Mouse (Mus musculus) midbrain, postnatal 0 days (tissue): Measurements from ENCODE around the gene Bcar3. TPM values are rescaled to one million over a fixed set of nuclear protein-coding genes. Genes with fewer than 3 reads are reported as not detected.

Experiments used
- ATAC-seq: fragments of 200-750 bp; cut with Nextera tagmentation; 2 replicates; pipeline ENCODE4 v1.8.0; 2017; ENCODE audit warnings: moderate number of reproducible peaks, mild to moderate bottlenecking, moderate TSS enrichment, moderate library complexity; ENCODE audit not compliant: low FRiP score
- DNase-seq: peaks from one replicate; pipeline ENCODE4 v3.0.0-alpha.2; 2015; ENCODE audit warnings: low spot score
- H3K27ac ChIP-seq: fragments of 300-500 bp; sonication (generic); 2 replicates; pipeline ENCODE4 v1.5.1; 2014; ENCODE audit warnings: low read depth, mild to moderate bottlenecking, low read length, mixed read lengths
- H3K27me3 ChIP-seq: fragments of 300-500 bp; sonication (generic); 2 replicates; pipeline ENCODE4 v1.6.1; 2014; ENCODE audit warnings: low read length, control low read depth, mixed read lengths; ENCODE audit not compliant: insufficient read depth
- H3K36me3 ChIP-seq: fragments of 300-500 bp; sonication (generic); 2 replicates; pipeline ENCODE4 v1.6.1; 2014; ENCODE audit warnings: low read length, control low read depth, mixed read lengths; ENCODE audit not compliant: insufficient read depth
- H3K4me1 ChIP-seq: fragments of 300-500 bp; sonication (generic); 2 replicates; pipeline ENCODE4 v1.6.1; 2014; ENCODE audit warnings: mild to moderate bottlenecking, control low read depth, antibody characterized with exemption, low read length, mixed read lengths; ENCODE audit not compliant: insufficient read depth
- H3K4me2 ChIP-seq: fragments of 300-500 bp; sonication (generic); 2 replicates; pipeline ENCODE4 v1.6.1; 2014; ENCODE audit warnings: low read depth, mild to moderate bottlenecking, low read length, mixed read lengths; ENCODE audit not compliant: poor library complexity, severe bottlenecking
- H3K4me3 ChIP-seq: fragments of 300-500 bp; sonication (generic); 2 replicates; pipeline ENCODE4 v1.5.1; 2014; ENCODE audit warnings: low read depth, mild to moderate bottlenecking, low read length, moderate library complexity
- H3K9ac ChIP-seq: fragments of 300-500 bp; sonication (generic); replicated peaks from 2 replicates; pipeline ENCODE4 v1.6.1; 2014; ENCODE audit warnings: mild to moderate bottlenecking, low read length, moderate library complexity, mixed read lengths; ENCODE audit not compliant: poor library complexity, severe bottlenecking
- H3K9me3 ChIP-seq: fragments of 300-500 bp; sonication (generic); 2 replicates; pipeline ENCODE4 v1.6.1; 2016; ENCODE audit warnings: low read length, control low read depth
- CTCF ChIP-seq: IDR thresholded peaks from 2 replicates; pipeline ENCODE4 v1.5.1; 2016; ENCODE audit warnings: antibody characterized with exemption, mild to moderate bottlenecking
- WGBS: fragments of 180-500 bp; shearing (Covaris S2); extraction: QIAGEN DNeasy Blood & Tissue Kit; methylation state at CpG from one replicate; pipeline ENCODE4 v1.1.7; 2014; 5-methylcytosine and 5-hydroxymethylcytosine counted together
- polyA plus RNA-seq: library from polyadenylated mRNA; unstranded; fragments of >200 nt; fragmentation: Nextera tagmentation; extraction: Ambion mirVana; gene quantifications from 2 replicates; pipeline ENCODE4 v1.2.1, GENCODE M21; 2015
- total RNA-seq: library from RNA; depleted of rRNA; stranded (reverse); fragments of >200 nt; gene quantifications from 2 replicates; pipeline ENCODE4 v1.2.3, GENCODE M21; 2014

Gene Bcar3
- total and polyA plus RNA-seq, 2 experiments from 2014 or later, result 6.0 to 27.2 TPM

GRCm38 (mm10) chr3:122312078-122312477 is 18.1 kb downstream of the Bcar3 start:
- WGBS, result 20% methylated on average over 2 of the region's 2 CpGs
- H3K9me3 ChIP-seq, result no peaks in the 10 kb centered on the region
- DNase-seq, result peak; percentile 83
- no peak overlapping the region for H3K27ac ChIP-seq
- H3K4me1 ChIP-seq, result 0 out of 2 replicates have a peak, but pooled peaks cover 3% of the 10 kb centered on the region
- no peak overlapping the region for H3K4me3 ChIP-seq
- ATAC-seq, result no peak
- H3K9ac ChIP-seq, result no peak overlapping the region
- TF ChIP-seq CTCF, result peak; percentile 99
- no peaks in the 10 kb centered on the region for H3K36me3 ChIP-seq
- no peak overlapping the region for H3K4me2 ChIP-seq
- H3K27me3 ChIP-seq, result no peaks in the 10 kb centered on the region

GRCm38 (mm10) chr3:122312936-122313629 is 19.1 kb downstream of the Bcar3 start:
- 82% methylated on average over 10 of the region's 10 CpGs for WGBS
- Histone ChIP-seq H3K4me3 (no peak overlapping the region), H3K36me3 (no peaks in the 10 kb centered on the region), H3K27ac (no peak overlapping the region), H3K4me2 (no peak overlapping the region), H3K4me1 (0 out of 2 replicates have a peak, but pooled peaks cover 3% of the 10 kb centered on the region), H3K9ac (no peak overlapping the region), H3K9me3 (no peaks in the 10 kb centered on the region), H3K27me3 (no peaks in the 10 kb centered on the region)
- no peak for ATAC-seq
- DNase-seq, result no peak
- no peak for TF ChIP-seq CTCF

GRCm38 (mm10) chr3:122313936-122314335 is 20.0 kb downstream of the Bcar3 start:
- ATAC-seq, result no peak

GRCm38 (mm10) chr3:122316621-122317020 is 22.7 kb downstream of the Bcar3 start:
- 0 out of 2 replicates have a peak, but pooled peaks cover 3% of the 10 kb centered on the region for H3K4me1 ChIP-seq
- H3K4me3 ChIP-seq, result no peak overlapping the region
- H3K4me2 ChIP-seq, result peak overlapping the region; percentile 13
- no peaks in the 10 kb centered on the region for H3K27me3 ChIP-seq
- ATAC-seq (0 out of 2 replicates have a peak, but pooled peaks have one; percentile 19), DNase-seq (no peak)
- H3K36me3 ChIP-seq, result no peaks in the 10 kb centered on the region
- TF ChIP-seq CTCF, result no peak
- no peaks in the 10 kb centered on the region for H3K9me3 ChIP-seq
- no peak overlapping the region for H3K9ac ChIP-seq
- WGBS, result 15% methylated on average over 11 of the region's 11 CpGs
- H3K27ac ChIP-seq, result no peak overlapping the region

More at GRCm38 (mm10) chr3:122313936-122314335, 20.0 kb downstream of the Bcar3 start:
- DNase-seq, result no peak
- Histone ChIP-seq H3K27me3 (no peaks in the 10 kb centered on the region), H3K4me3 (no peak overlapping the region), H3K36me3 (no peaks in the 10 kb centered on the region), H3K4me2 (no peak overlapping the region), H3K9ac (no peak overlapping the region), H3K4me1 (0 out of 2 replicates have a peak, but pooled peaks cover 3% of the 10 kb centered on the region), H3K9me3 (no peaks in the 10 kb centered on the region), H3K27ac (no peak overlapping the region)
- no peak for TF ChIP-seq CTCF
- 57% methylated on average over 7 of the region's 7 CpGs for WGBS

GRCm38 (mm10) chr3:122317339-122317738 is 23.4 kb downstream of the Bcar3 start:
- WGBS, result 84% methylated on average over 6 of the region's 6 CpGs
- no peak for DNase-seq
- no peak for ATAC-seq

GRCm38 (mm10) chr3:122322226-122322625 is 28.3 kb downstream of the Bcar3 start:
- Histone ChIP-seq H3K27me3 (no peaks in the 10 kb centered on the region), H3K9me3 (no peaks in the 10 kb centered on the region), H3K27ac (no peak overlapping the region), H3K4me1 (no peaks in the 10 kb centered on the region), H3K4me3 (no peak overlapping the region), H3K36me3 (no peaks in the 10 kb centered on the region), H3K4me2 (no peak overlapping the region), H3K9ac (no peak overlapping the region)
- ATAC-seq (no peak), DNase-seq (no peak)
- 80% methylated on average over 9 of the region's 9 CpGs for WGBS
- no peak for TF ChIP-seq CTCF

More at GRCm38 (mm10) chr3:122317339-122317738, 23.4 kb downstream of the Bcar3 start:
- H3K4me2 ChIP-seq, result no peak overlapping the region
- 0 out of 2 replicates have a peak, but pooled peaks cover 3% of the 10 kb centered on the region for H3K4me1 ChIP-seq
- no peaks in the 10 kb centered on the region for H3K27me3 ChIP-seq
- H3K36me3 ChIP-seq, result no peaks in the 10 kb centered on the region
- no peak overlapping the region for H3K4me3 ChIP-seq
- H3K9ac ChIP-seq, result no peak overlapping the region
- TF ChIP-seq CTCF, result no peak
- no peaks in the 10 kb centered on the region for H3K9me3 ChIP-seq
- H3K27ac ChIP-seq, result no peak overlapping the region
